Mouse (Mus musculus) cerebellum, postnatal 10 days (tissue): ENCODE measurements around the gene Abcc1.

Source experiments
- DNase-seq, 2 experiments: peaks; one replicate each; pipeline ENCODE4 v3.0.0; 2021; ENCODE audit warnings: mixed read lengths in 2 of 2

The Abcc1 gene

DNA sequence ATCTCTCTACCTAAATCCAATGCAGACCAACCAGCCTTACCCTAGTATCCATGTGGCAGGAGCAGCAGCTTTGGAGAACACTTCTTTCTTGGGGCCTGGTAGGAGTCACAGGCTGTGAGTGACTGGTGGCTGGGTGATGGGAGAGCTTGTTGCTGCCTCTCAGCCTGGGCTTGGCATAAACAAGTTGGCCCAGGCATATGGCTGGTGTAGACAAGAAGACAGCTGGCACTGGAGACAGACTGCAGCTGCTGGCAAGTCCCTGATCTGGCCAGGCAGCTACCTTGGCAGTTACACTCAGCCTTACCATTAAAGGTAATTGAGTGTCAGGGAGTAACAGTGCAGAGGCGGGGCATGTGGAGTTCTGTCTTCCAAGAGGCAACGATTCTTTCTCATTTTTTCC lies 16.0 kb downstream of the Abcc1 start:
- peak; percentile 67 to 79 for DNase-seq

DNA sequence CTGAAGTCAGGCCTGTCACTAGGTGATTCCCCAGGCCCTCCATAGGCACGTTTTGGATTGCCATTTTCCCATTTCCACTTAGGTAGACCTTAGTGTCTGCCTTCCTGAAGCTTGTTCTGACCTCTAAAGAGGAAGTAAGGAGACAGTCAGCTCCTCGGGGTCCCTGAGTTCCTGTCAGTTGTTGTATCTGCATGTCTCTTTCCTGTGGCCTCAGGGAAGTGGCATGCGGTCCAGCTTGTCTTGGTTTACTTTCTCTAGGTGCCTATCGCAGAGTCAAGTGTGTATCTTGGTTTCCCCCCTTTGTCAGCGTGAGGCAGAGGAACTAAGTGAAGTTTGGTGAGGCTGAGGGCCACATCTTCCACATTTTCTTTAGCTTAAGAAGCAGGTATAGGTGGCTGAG lies 17.3 kb downstream of the Abcc1 start:
- no peak for DNase-seq

GRCm38 (mm10) chr16:14379888-14380287 lies 18.5 kb downstream of the Abcc1 start:
- DNase-seq, result no peak

- no peak for DNase-seq
These were observed 19.8 kb downstream of the Abcc1 start for GRCm38 (mm10) chr16:14381061-14381665.

GRCm38 (mm10) chr16:14399303-14399702 lies 37.9 kb downstream of the Abcc1 start:
- DNase-seq, result no peak

DNA sequence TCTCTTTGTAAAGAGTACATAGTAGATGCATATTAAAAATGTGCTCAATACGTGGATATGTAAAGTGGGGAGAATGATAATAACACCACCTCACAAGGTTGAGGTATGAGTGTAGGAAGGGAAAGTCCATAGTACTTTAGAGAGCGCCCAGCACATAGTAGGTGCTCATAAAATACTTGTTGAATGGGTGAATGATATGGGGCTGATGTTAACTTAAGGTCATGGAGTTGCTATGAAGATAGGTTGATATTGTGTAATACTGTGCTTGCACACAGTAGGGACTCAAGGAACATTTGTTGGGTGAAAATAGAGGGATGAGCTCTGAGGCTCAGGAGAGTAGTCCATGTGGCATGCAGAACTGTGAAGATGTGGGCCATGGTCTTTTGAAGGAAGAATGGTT lies 42.1 kb downstream of the Abcc1 start:
- DNase-seq, result no peak

GRCm38 (mm10) chr16:14405636-14406035 lies 44.3 kb downstream of the Abcc1 start:
- DNase-seq, result no peak

- no peak for DNase-seq
These were observed 47.8 kb downstream of the Abcc1 start for GRCm38 (mm10) chr16:14409124-14409523.

- DNase-seq, result no peak
These were observed 48.4 kb downstream of the Abcc1 start for GRCm38 (mm10) chr16:14409776-14410175.

DNA sequence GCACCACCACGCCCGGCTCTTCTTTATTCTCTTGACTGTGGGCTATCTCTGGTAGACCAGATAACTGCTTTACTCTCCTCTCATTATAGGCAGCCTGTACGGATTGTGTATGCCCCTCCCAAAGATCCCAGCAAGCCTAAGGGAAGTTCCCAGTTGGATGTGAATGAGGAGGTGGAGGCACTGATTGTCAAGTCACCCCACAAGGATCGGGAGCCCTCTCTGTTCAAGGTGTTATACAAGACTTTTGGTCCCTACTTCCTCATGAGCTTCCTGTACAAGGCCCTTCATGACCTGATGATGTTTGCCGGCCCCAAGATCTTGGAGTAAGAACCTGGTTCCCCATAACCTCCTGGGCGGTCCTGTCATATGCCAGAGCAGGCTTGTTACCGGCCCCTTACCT lies 49.3 kb downstream of the Abcc1 start:
- DNase-seq, result no peak

DNA sequence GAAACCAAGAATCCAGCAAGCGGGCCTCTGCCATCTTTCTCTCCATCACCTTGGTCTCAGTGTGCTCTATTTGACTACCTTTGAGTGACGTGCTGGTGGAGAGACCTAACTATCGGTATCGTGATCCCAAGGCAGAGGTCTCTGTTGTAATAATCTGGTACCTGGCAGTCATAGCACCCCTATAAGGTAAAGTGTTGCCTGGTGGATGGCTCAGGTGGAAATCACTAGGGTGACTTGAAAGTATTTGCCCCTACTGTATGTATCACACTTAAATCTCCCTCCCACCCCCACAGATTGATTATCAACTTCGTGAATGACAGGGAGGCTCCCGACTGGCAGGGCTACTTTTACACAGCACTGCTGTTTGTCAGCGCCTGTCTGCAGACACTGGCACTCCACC lies 49.8 kb downstream of the Abcc1 start:
- no peak for DNase-seq

- DNase-seq, result no peak
These were observed 51.2 kb downstream of the Abcc1 start for GRCm38 (mm10) chr16:14412551-14412950.

DNA sequence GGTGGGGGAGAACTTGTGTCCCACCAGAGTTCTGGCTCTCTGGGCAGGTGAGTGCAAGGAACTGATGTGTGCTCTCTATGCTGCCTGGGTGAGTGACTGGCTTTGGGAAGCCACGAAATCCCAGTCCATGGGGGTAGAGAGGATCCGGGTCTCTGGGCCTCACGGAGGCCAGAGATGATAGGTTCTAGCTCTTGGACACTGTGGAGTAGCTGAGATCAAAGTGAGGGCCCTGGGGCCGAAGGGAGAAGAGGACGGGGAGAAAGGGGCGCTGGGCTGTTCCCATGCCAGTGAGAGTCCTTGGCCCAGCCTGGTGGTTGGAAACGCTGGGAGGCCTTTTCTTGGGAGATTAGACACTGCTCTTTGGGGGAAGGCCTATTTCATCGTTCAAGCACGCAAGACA lies 53.8 kb downstream of the Abcc1 start:
- DNase-seq, result no peak

DNA sequence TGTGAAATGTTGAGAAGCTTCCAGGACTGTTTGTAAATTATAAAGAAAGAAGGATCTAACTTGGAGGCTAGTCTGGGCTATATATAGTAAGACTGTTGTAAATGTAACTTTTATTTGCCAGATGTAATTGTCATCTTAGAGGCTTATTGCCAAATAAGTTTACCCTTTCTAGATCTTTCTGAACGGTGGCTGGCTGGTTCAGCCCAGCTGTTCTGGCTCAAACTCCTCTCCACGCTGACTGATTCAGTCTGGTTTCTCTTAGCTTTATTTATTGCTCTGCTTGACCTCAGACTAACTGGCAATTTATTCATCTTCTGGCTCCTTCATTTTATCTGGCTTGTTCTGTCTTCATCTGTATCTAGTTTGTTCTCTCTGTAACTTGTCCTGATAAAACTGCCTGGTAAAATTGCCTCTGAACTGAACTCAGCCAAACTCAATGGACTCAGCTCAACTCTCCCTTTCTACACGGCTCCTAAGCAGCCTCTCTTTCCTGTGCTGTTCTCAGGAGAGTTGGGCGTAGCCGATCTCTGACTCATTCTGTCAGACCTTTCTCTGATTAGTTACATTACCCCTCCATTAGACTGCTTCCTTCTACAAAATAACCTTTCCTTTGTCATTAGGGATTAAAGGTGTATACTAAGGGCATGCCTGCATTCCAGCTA lies 55.7 kb downstream of the Abcc1 start:
- DNase-seq, result no peak

GRCm38 (mm10) chr16:14420496-14421132 lies 59.3 kb downstream of the Abcc1 start:
- no peak for DNase-seq

GRCm38 (mm10) chr16:14422081-14422480 lies 60.7 kb downstream of the Abcc1 start:
- no peak for DNase-seq

DNA sequence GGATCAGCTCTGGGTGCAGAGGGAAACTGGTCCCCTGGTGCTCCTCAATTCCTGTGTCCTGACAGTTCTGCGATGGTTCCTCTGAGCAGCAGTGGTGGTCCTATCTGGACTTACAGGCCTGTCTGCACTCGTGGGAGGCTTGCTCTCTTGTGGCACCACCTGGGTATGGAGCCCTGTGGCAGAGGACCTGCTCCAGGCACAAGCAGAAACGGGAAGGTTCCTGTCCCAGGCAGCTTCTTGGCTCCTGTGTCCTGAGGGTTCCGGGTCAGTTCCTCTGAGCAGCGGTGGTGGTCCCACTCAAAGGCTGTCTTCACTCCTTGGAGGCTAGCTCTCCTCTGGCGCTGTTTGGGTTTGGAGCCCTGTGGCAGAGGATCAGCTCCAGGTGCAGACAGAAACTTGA lies 68.0 kb downstream of the Abcc1 start:
- DNase-seq, result no peak

- DNase-seq, result no peak
These were observed 71.6 kb downstream of the Abcc1 start for GRCm38 (mm10) chr16:14432996-14433395.

GRCm38 (mm10) chr16:14435526-14435925 lies 74.2 kb downstream of the Abcc1 start:
- DNase-seq, result no peak

DNA sequence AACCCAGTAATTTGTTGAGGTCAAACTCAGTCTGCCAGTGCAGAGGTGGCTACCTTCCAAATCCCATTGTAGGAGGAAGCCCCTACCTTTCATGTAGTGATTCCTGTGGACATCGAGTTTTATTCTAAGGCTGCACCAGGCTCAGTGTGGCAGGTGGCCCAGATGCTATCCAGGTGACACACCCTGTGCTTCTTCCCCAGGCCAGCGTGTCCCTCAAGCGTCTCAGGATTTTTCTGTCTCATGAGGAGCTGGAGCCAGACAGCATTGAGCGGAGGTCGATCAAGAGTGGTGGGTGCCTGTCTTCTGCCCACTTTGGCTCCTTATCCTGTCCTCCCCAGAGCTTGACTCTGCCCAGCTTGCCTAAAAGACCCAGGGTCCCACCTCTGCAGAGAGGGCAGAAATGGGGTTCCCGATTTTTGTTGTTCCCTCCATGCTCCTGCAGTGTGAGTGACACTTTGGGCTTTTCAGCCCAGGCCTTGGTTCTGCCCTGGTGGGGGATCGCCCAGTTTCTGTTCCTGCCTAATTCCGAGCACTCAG lies 76.2 kb downstream of the Abcc1 start:
- no peak for DNase-seq

DNA sequence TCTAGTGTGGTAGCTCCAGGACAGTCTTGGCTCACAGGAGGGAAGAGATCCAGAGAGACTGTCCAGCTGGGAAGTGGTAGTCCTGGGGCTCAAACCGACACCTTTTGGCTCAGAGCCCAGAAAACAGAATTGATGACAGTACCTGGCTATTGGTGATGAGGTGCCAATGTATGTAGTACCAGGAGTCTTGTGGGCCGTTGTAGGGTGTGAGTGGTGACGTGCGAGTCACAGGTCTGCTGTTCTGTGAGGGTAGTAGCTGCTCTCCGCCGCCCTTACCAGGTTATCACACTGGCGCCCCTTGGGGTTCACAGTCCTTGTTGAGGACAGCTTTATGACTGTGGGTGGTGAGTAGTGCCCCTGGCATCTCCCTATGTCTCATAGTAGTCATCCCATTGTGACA lies 77.2 kb downstream of the Abcc1 start:
- DNase-seq, result peak in 1 of 2 experiments; percentile 9

DNA sequence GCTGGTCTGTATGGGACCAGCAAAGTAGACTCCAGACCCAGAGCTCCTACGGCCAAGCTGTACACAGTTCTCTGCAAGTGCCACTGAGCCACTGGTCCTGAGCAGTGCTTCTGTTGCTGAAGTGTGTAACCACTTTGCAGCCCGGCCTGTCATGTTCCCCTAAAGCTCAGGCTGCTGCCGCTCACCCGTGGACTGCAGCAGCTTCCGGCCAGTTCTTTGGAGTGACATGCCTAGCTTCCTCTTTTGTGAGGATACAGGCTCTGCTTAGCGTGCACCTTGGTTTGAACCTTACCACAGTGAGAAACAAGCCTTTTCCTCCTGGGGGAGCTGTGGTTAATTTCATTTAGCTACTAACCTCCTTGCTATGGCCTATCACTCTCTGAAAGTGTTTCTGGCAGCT lies 77.7 kb downstream of the Abcc1 start:
- DNase-seq, result no peak

GRCm38 (mm10) chr16:14439801-14440614 lies 78.7 kb downstream of the Abcc1 start:
- no peak for DNase-seq
